Mouse (Mus musculus) liver, embryonic 16.5 days (tissue): ENCODE results near the gene Kndc1. TPM values are rescaled to one million over a fixed set of nuclear protein-coding genes. Genes with fewer than 3 reads are reported as not detected.

Experiments
- ATAC-seq: fragments of 200-750 bp; cut with Nextera tagmentation; 2 replicates; pipeline ENCODE4 v1.8.0; 2017; ENCODE audit warnings: low read depth, mild to moderate bottlenecking, moderate number of reproducible peaks, moderate library complexity
- H3K27ac ChIP-seq: fragments of 300-500 bp; sonication (generic); 2 replicates; pipeline ENCODE4 v1.5.1; 2014; ENCODE audit warnings: mild to moderate bottlenecking, low read length
- H3K27me3 ChIP-seq: fragments of 300-500 bp; sonication (generic); 2 replicates; pipeline ENCODE4 v1.6.1; 2014; ENCODE audit warnings: low read depth, low read length, mixed read lengths; ENCODE audit not compliant: control insufficient read depth, insufficient read depth
- H3K36me3 ChIP-seq: fragments of 300-500 bp; sonication (generic); 2 replicates; pipeline ENCODE4 v1.6.1; 2014; ENCODE audit warnings: mild to moderate bottlenecking; ENCODE audit not compliant: control insufficient read depth, insufficient read depth
- H3K4me1 ChIP-seq: fragments of 300-500 bp; sonication (generic); 2 replicates; pipeline ENCODE4 v1.6.1; 2014; ENCODE audit warnings: low read depth, low read length, mixed read lengths; ENCODE audit not compliant: control insufficient read depth
- H3K4me2 ChIP-seq: fragments of 300-500 bp; sonication (generic); 2 replicates; pipeline ENCODE4 v1.6.1; 2014; ENCODE audit warnings: low read depth, low read length, mixed read lengths
- H3K4me3 ChIP-seq: fragments of 300-500 bp; sonication (generic); 2 replicates; pipeline ENCODE4 v1.5.1; 2014; ENCODE audit warnings: low read depth, mild to moderate bottlenecking, low read length
- H3K9ac ChIP-seq: fragments of 300-500 bp; sonication (generic); 2 replicates; pipeline ENCODE4 v1.6.1; 2014; ENCODE audit warnings: low read depth, low read length
- H3K9me3 ChIP-seq: fragments of 300-500 bp; sonication (generic); replicated peaks from 2 replicates; pipeline ENCODE4 v1.6.1; 2016; ENCODE audit warnings: low read length; ENCODE audit not compliant: control insufficient read depth
- WGBS: fragments of 180-500 bp; shearing (Covaris S2); extraction: QIAGEN DNeasy Blood & Tissue Kit; methylation state at CpG from one replicate; pipeline ENCODE4 v1.1.7; 2014; ENCODE audit not compliant: insufficient replicate concordance; 5-methylcytosine and 5-hydroxymethylcytosine counted together
- polyA plus RNA-seq: library from polyadenylated mRNA; unstranded; fragments of >200 nt; fragmentation: Nextera tagmentation; extraction: Ambion mirVana; gene quantifications from 2 replicates; pipeline ENCODE4 v1.2.1, GENCODE M21; 2015

Gene Kndc1
- polyA plus RNA-seq, 1 experiment from 2014 or later = not detected

GRCm38 (mm10) chr7:139969348-139970130 lies 75.0 kb downstream of the Kndc1 start:
- Histone ChIP-seq H3K4me3 (no peak overlapping the region), H3K27me3 (no peaks in the 10 kb centered on the region), H3K4me1 (no peaks in the 10 kb centered on the region), H3K27ac (no peak overlapping the region), H3K9me3 (no peaks in the 10 kb centered on the region), H3K36me3 (no peaks in the 10 kb centered on the region), H3K9ac (no peak overlapping the region), H3K4me2 (no peak overlapping the region)
- WGBS = 42% methylated on average over 10 of the region's 10 CpGs
- ATAC-seq = no peak

- H3K4me3 ChIP-seq = no peak overlapping the region
- H3K9me3 ChIP-seq = no peaks in the 10 kb centered on the region
- no peak overlapping the region for H3K27ac ChIP-seq
- H3K27me3 ChIP-seq = no peaks in the 10 kb centered on the region
- no peak overlapping the region for H3K4me2 ChIP-seq
- H3K4me1 ChIP-seq = no peaks in the 10 kb centered on the region
- no peak for ATAC-seq
- 55% methylated on average over 10 of the region's 10 CpGs for WGBS
- H3K9ac ChIP-seq = no peak overlapping the region
- no peaks in the 10 kb centered on the region for H3K36me3 ChIP-seq
These were observed 75.9 kb downstream of the Kndc1 start for GRCm38 (mm10) chr7:139970216-139970919.

GRCm38 (mm10) chr7:139970979-139971378 lies 76.5 kb downstream of the Kndc1 start:
- no peaks in the 10 kb centered on the region for H3K4me1 ChIP-seq
- H3K9me3 ChIP-seq = no peaks in the 10 kb centered on the region
- 0 out of 2 replicates have a peak, but pooled peaks have one; percentile 6 for ATAC-seq
- H3K27me3 ChIP-seq = no peaks in the 10 kb centered on the region
- H3K36me3 ChIP-seq = no peaks in the 10 kb centered on the region
- WGBS = 51% methylated on average over 5 of the region's 5 CpGs
- H3K4me2 ChIP-seq = no peak overlapping the region
- no peak overlapping the region for H3K27ac ChIP-seq
- no peak overlapping the region for H3K4me3 ChIP-seq
- no peak overlapping the region for H3K9ac ChIP-seq

- Histone ChIP-seq H3K9ac (no peak overlapping the region), H3K27ac (no peak overlapping the region), H3K4me3 (no peak overlapping the region), H3K27me3 (no peaks in the 10 kb centered on the region), H3K4me2 (no peak overlapping the region), H3K36me3 (no peaks in the 10 kb centered on the region), H3K4me1 (no peaks in the 10 kb centered on the region), H3K9me3 (no peaks in the 10 kb centered on the region)
- WGBS = 17% methylated on average over 6 of the region's 6 CpGs
- ATAC-seq = 0 out of 2 replicates have a peak, but pooled peaks have one; percentile 22
These were observed 76.9 kb downstream of the Kndc1 start for GRCm38 (mm10) chr7:139971436-139971835.

- peak; percentile 8; the same call in 1 of the 2 replicates for ATAC-seq
- no peak overlapping the region for H3K4me2 ChIP-seq
These were observed 78.4 kb downstream of the Kndc1 start for GRCm38 (mm10) chr7:139972923-139973331.

GRCm38 (mm10) chr7:139974307-139974706 lies 79.8 kb downstream of the Kndc1 start:
- Histone ChIP-seq H3K4me1 (peaks cover 11% of the 10 kb centered on the region), H3K27me3 (no peaks in the 10 kb centered on the region), H3K4me2 (no peak overlapping the region), H3K9ac (no peak overlapping the region), H3K9me3 (no peaks in the 10 kb centered on the region), H3K4me3 (no peak overlapping the region), H3K36me3 (no peaks in the 10 kb centered on the region), H3K27ac (peak overlapping the region; percentile 42)
- 20% methylated on average over 10 of the region's 10 CpGs for WGBS
- peak; percentile 27; the same call in 1 of the 2 replicates for ATAC-seq

More at GRCm38 (mm10) chr7:139972923-139973331, 78.4 kb downstream of the Kndc1 start:
- no peak overlapping the region for H3K4me3 ChIP-seq
- no peaks in the 10 kb centered on the region for H3K36me3 ChIP-seq
- H3K27ac ChIP-seq = no peak overlapping the region
- H3K27me3 ChIP-seq = no peaks in the 10 kb centered on the region
- H3K9me3 ChIP-seq = no peaks in the 10 kb centered on the region
- no peaks in the 10 kb centered on the region for H3K4me1 ChIP-seq
- no peak overlapping the region for H3K9ac ChIP-seq

GRCm38 (mm10) chr7:139975471-139975870 lies 81.0 kb downstream of the Kndc1 start:
- Histone ChIP-seq H3K4me1 (peaks cover 11% of the 10 kb centered on the region), H3K27ac (no peak overlapping the region), H3K9me3 (no peaks in the 10 kb centered on the region), H3K36me3 (no peaks in the 10 kb centered on the region), H3K4me3 (no peak overlapping the region), H3K4me2 (no peak overlapping the region), H3K9ac (no peak overlapping the region), H3K27me3 (no peaks in the 10 kb centered on the region)
- 54% methylated on average over 5 of the region's 5 CpGs for WGBS
- no peak for ATAC-seq

- peaks cover 11% of the 10 kb centered on the region for H3K4me1 ChIP-seq
- H3K9me3 ChIP-seq = no peaks in the 10 kb centered on the region
- H3K4me3 ChIP-seq = peak within 1 kb of the TSS; percentile 60
- no peaks in the 10 kb centered on the region for H3K36me3 ChIP-seq
- WGBS = 6% methylated on average over 32 of the region's 32 CpGs
- peak within 1 kb of the TSS; percentile 77 for H3K4me2 ChIP-seq
- no peaks in the 10 kb centered on the region for H3K27me3 ChIP-seq
- peak within 1 kb of the TSS; percentile 31; the same call in 1 of the 2 replicates for H3K9ac ChIP-seq
- peak; percentile 68 for ATAC-seq
- H3K27ac ChIP-seq = no peak within 1 kb of the TSS
These were observed 83.9 kb downstream of the Kndc1 start, which contains the start of gene 6430531B16Rik for GRCm38 (mm10) chr7:139978278-139978892. TSS of gene 6430531B16Rik (minus strand) at chr7:139978755.
